Mouse (Mus musculus): ENCODE measurements around the gene Paqr3. TPM values are rescaled to one million over a fixed set of nuclear protein-coding genes. Genes with fewer than 3 reads are reported as not detected.
A peak's percentile ranks its signal among the peaks of the same experiment; 100 is the strongest.

The Paqr3 gene
- total and polyA plus RNA-seq, 2 experiments from 2014 or later, result 11.6 to 44.7 TPM

DNA sequence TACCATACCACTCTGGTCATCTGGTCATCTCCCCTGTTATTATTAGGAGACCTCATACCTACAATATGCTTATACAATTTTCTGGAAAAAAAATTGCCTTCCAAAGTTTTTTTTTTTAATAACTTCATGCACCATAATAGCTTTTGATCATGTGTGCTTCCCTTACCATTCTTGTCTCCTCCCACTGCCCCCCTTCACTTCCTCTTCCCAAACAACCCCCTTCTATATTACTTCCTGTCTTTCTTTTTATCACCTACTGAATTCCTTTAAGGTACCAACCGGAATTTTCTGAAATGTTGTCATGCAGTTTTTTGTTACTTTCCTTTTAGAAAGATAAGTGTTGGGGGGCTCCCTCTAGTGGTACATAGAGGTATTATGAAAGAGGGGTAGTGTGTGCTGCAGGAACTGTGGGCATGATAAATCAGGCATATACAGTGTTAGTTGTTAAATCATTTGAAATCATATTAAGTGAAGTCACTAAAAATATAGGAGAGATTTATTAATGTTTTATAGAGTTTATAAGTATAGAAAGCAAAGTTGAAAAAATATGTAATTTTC lies 55.8 kb downstream of the Paqr3 start:
- TF ChIP-seq CTCF (IDR thresholded peaks at IDR 0.05; ENCODE audit: low read depth), result peak; percentile 84
- Histone ChIP-seq H3K9me3 (ENCODE audit: low read length) (no peaks in the 10 kb centered on the region), H3K9ac (replicated peaks; ENCODE audit: low read length) (no peak overlapping the region), H3K4me2 (ENCODE audit: low read depth, low read length) (no peak overlapping the region), H3K4me1 (ENCODE audit: insufficient read depth, low read length) (no peaks in the 10 kb centered on the region), H3K36me3 (ENCODE audit: insufficient read depth, low read length) (no peaks in the 10 kb centered on the region), H3K4me3 (ENCODE audit: low read length) (no peak overlapping the region), H3K27ac (no peak overlapping the region), H3K27me3 (ENCODE audit: insufficient read depth, low read length) (no peaks in the 10 kb centered on the region)
- ATAC-seq (peak; percentile 70), DNase-seq (ENCODE audit: low spot score) (peak; percentile 84)
- 5% methylated on average over 1 of the region's 1 CpGs for WGBS

DNA sequence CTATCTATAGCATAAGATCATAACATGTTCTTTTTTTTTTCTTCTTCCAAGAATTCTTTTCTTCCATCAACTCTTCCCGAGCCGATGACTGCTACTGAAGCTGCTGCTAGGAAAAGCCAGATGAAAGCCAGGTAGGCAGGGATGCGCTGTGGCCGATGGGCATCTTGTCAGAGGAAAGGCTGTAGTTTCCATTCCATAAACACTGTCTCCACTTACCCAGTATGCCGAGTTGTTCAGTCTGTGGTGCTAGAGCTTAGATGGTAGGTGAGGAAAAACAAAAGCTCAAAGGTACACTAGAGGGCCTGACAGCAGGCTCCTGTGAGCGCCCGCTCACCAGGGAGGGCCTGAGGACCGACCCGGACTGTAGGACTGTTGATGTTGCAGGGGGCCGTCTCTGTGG lies 56.6 kb downstream of the Paqr3 start:
- TF ChIP-seq CTCF (IDR thresholded peaks at IDR 0.05; ENCODE audit: low read depth), result no peak
- Histone ChIP-seq H3K4me2 (ENCODE audit: low read depth, low read length) (no peak overlapping the region), H3K9ac (replicated peaks; ENCODE audit: low read length) (no peak overlapping the region), H3K4me3 (ENCODE audit: low read length) (no peak overlapping the region), H3K4me1 (ENCODE audit: insufficient read depth, low read length) (no peaks in the 10 kb centered on the region), H3K9me3 (ENCODE audit: low read length) (no peaks in the 10 kb centered on the region), H3K36me3 (ENCODE audit: insufficient read depth, low read length) (no peaks in the 10 kb centered on the region), H3K27ac (no peak overlapping the region), H3K27me3 (ENCODE audit: insufficient read depth, low read length) (no peaks in the 10 kb centered on the region)
- WGBS, result 82% methylated on average over 10 of the region's 10 CpGs
- no peak for ATAC-seq
- no peak for DNase-seq (ENCODE audit: low spot score)

DNA sequence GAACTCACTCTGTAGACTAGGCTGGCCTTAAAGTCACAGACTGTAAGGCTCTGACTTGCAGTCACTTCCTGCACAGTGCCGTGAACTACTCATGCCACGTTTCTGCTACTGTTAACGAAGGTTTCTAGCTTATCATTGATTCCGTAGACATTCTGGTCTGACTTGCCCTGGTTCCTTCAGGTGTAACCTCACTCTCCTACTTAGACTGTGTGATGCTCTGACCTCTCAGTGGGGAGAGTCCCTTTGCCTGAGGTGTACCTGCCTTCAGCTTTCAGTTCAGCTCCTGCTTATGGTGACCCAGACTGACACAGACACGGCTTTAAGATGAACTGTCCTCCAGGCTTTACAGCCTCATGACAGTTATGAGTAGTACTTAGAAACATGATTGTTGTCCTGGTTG lies 57.2 kb downstream of the Paqr3 start:
- Histone ChIP-seq H3K36me3 (ENCODE audit: insufficient read depth, low read length) (no peaks in the 10 kb centered on the region), H3K9ac (replicated peaks; ENCODE audit: low read length) (no peak overlapping the region), H3K4me3 (ENCODE audit: low read length) (no peak overlapping the region), H3K4me2 (ENCODE audit: low read depth, low read length) (no peak overlapping the region), H3K27ac (no peak overlapping the region), H3K9me3 (ENCODE audit: low read length) (no peaks in the 10 kb centered on the region), H3K27me3 (ENCODE audit: insufficient read depth, low read length) (no peaks in the 10 kb centered on the region), H3K4me1 (ENCODE audit: insufficient read depth, low read length) (no peaks in the 10 kb centered on the region)
- DNase-seq (ENCODE audit: low spot score) (no peak), ATAC-seq (no peak)
- no peak for TF ChIP-seq CTCF (IDR thresholded peaks at IDR 0.05; ENCODE audit: low read depth)
- 89% methylated on average over 5 of the region's 5 CpGs for WGBS

DNA sequence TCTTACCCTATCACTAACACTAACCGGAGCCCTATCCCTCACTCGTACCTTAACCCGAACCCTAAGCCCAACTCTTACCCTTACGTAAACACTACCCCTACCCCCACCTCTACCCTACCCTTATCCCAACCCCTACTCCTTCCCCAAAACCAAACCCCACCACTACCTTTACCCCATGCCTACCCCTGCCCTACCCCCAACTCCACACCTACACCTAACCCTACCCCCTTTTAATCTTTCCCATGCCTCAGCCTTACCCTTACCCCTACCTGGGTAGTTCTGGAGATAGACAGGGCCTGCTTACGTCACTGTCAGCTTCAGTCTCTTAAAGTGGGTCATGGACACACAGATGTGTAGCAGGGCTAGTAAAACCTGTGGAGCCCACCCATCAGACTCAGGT lies 62.5 kb downstream of the Paqr3 start:
- no peaks in the 10 kb centered on the region for H3K27me3 ChIP-seq (ENCODE audit: insufficient read depth, low read length)
- no peak for ATAC-seq
- no peaks in the 10 kb centered on the region for H3K9me3 ChIP-seq (ENCODE audit: low read length)
- no peak overlapping the region for H3K27ac ChIP-seq
- H3K4me3 ChIP-seq (ENCODE audit: low read length), result no peak overlapping the region
- no peak overlapping the region for H3K4me2 ChIP-seq (ENCODE audit: low read depth, low read length)
- no peak overlapping the region for H3K9ac ChIP-seq (replicated peaks; ENCODE audit: low read length)
- 96% methylated on average over 5 of the region's 5 CpGs for WGBS
- no peaks in the 10 kb centered on the region for H3K4me1 ChIP-seq (ENCODE audit: insufficient read depth, low read length)
- TF ChIP-seq CTCF (IDR thresholded peaks at IDR 0.05; ENCODE audit: low read depth), result no peak
- no peak for DNase-seq (ENCODE audit: low spot score)
- H3K36me3 ChIP-seq (ENCODE audit: insufficient read depth, low read length), result no peaks in the 10 kb centered on the region; the same call in 1 of the 2 replicates

DNA sequence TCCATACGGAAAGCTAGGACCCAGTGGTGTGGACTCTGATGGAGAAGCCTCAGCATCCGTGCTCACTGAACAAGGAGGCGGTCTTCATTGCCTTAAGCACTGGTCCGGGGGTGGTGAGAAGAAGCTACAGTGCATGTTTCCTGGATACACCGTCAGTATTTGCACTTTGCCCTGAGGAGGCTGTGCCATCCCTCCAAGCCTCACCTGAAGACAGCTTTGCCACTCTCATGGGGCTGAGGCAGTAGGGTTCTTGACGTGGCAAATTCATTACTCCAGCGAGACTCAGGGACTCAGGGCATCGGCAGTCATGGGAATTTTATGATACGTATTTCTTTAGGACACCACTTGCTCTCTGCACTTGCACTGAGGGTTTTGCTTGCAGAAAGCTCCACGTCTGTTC lies 64.7 kb downstream of the Paqr3 start:
- no peak for TF ChIP-seq CTCF (IDR thresholded peaks at IDR 0.05; ENCODE audit: low read depth)
- Histone ChIP-seq H3K9me3 (ENCODE audit: low read length) (no peaks in the 10 kb centered on the region), H3K4me3 (ENCODE audit: low read length) (no peak overlapping the region), H3K36me3 (ENCODE audit: insufficient read depth, low read length) (no peaks in the 10 kb centered on the region; the same call in 1 of the 2 replicates), H3K4me1 (ENCODE audit: insufficient read depth, low read length) (no peaks in the 10 kb centered on the region), H3K27ac (no peak overlapping the region), H3K4me2 (ENCODE audit: low read depth, low read length) (no peak overlapping the region), H3K9ac (replicated peaks; ENCODE audit: low read length) (no peak overlapping the region), H3K27me3 (ENCODE audit: insufficient read depth, low read length) (no peaks in the 10 kb centered on the region)
- 90% methylated on average over 10 of the region's 10 CpGs for WGBS
- DNase-seq (ENCODE audit: low spot score), result no peak
- no peak for ATAC-seq

DNA sequence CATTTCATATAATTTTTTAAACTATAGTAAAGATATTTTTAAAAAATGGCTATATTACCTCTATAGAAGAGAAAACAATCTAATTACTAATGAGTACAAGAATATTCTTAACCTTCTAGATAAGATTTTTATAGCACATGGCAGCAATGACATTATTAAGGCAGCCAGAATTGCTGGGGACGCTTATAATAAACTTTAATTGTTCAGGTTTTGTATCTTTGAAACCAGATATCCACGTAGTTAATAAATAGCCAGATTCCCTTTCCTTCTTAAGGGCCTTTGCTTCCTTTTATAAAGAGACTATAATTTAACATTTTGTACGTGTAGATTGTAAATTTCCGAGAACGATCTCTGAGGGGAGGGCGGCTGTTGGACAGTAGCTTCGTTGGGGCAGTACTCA lies 66.1 kb downstream of the Paqr3 start:
- no peak for DNase-seq (ENCODE audit: low spot score)
- Histone ChIP-seq H3K27ac (no peak overlapping the region), H3K4me3 (ENCODE audit: low read length) (no peak overlapping the region), H3K27me3 (ENCODE audit: insufficient read depth, low read length) (no peaks in the 10 kb centered on the region), H3K4me1 (ENCODE audit: insufficient read depth, low read length) (no peaks in the 10 kb centered on the region), H3K4me2 (ENCODE audit: low read depth, low read length) (no peak overlapping the region), H3K9ac (replicated peaks; ENCODE audit: low read length) (no peak overlapping the region), H3K36me3 (ENCODE audit: insufficient read depth, low read length) (no peaks in the 10 kb centered on the region; the same call in 1 of the 2 replicates), H3K9me3 (ENCODE audit: low read length) (no peaks in the 10 kb centered on the region)
- TF ChIP-seq CTCF (IDR thresholded peaks at IDR 0.05; ENCODE audit: low read depth), result no peak
- WGBS, result 94% methylated on average over 7 of the region's 7 CpGs
- ATAC-seq, result no peak

Other genes starting within 250 kb of the Paqr3 start
- gene Bmp2k, start 113.9 kb downstream of the Paqr3 start, total RNA-seq (2014; rRNA removed), result 18.5 and 21.7 TPM in 2 replicates
- 10.3 and 10.5 TPM in 2 replicates for gene Bmp2k, start 113.9 kb downstream of the Paqr3 start, polyA plus RNA-seq (2015; fragmentation: Nextera tagmentation; extraction: Ambion mirVana)

All from hindbrain, postnatal 0 days (tissue).